Mouse (Mus musculus) gastrocnemius, postnatal 36 days (tissue): ENCODE measurements around the gene Gm14548. TPM values are rescaled to one million over a fixed set of nuclear protein-coding genes. Genes with fewer than 3 reads are reported as not detected.
"Not testable (repeated sequence)": the region's sequence is repeated elsewhere in the genome, so short reads cannot be mapped to it uniquely, and the experiment has no call there.

Source experiments
- DNase-seq, 2 experiments: peaks; one replicate each; pipeline ENCODE4 v3.0.0; 2022
- intact Hi-C: fragments of 180-260 bp; cut with DNase I; formaldehyde crosslinking; loops from one replicate; pipeline ENCODE4 v1.15.1; 2025
- long read RNA-seq, 2 experiments: library from polyadenylated mRNA; stranded (forward); transcript quantifications; one replicate each; pipeline ENCODE4 v2.0.0; 2021
- total RNA-seq, 2 experiments: library from RNA; stranded (reverse); gene quantifications; 2 replicates each; pipeline ENCODE4 v1.2.3; 2021

The Gm14548 gene
- total RNA-seq = under 1 TPM in 1 of 2 experiments, not detected in 1; 0.20 TPM
- long read RNA-seq, experiment 1 = 0 reads
- long read RNA-seq, experiment 2 = 0 reads

DNA sequence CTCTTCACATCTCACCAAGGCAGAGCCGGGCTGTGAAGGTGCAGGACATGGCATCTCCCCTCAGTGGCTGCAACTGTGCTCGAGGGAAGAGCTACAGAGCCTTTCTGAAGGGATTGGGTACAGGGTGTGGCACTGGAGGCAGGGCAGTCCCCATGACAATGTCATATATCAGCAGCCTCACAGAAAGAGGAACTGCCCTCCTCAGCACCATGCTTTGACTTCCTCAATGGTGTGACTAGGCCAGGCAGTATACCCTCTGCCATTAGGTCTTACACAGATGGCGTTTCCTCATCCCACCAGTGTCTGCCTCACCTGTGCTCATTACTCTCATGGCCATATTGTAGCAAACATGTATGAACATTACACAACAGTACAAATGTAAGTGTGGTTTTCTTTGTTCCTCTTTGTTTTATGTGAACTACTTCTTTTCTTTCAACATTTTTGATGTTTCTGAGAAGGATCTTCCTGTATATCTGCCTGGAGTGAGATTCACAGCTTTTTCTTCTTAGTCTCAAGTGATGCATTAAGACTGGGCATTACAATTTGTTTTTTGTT, at the start of gene Gm14548:
TSS of gene Gm14548 (minus strand) at position 85 of the 555 bp plus-strand sequence.
- DNase-seq, intact Hi-C loops: not testable (repeated sequence)

DNA sequence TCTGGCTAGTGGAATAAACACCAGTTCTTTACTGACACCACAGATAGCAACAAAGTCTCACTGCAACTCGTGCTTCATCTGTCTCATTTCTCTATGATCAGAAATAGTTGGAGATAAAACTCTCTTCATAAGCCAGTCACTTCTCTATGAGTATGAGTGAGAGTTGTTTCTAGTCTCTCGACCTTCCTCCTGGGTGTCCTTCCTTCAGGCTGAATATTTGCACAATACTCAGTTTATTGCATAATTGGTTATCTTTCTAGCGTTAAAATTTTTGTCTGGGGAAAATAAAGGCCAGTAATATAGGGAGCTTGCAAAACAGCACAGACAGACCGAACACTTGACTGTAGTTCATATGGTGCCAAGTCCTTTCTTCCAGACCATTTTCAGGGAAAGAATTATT, 48.2 kb upstream of the Gm14548 start:
- intact Hi-C loops = no loop called here
- DNase-seq = no peak

GRCm38 (mm10) chr7:3940915-3941314, 43.0 kb upstream of the Gm14548 start:
- intact Hi-C loops = no loop called here
- DNase-seq = no peak

DNA sequence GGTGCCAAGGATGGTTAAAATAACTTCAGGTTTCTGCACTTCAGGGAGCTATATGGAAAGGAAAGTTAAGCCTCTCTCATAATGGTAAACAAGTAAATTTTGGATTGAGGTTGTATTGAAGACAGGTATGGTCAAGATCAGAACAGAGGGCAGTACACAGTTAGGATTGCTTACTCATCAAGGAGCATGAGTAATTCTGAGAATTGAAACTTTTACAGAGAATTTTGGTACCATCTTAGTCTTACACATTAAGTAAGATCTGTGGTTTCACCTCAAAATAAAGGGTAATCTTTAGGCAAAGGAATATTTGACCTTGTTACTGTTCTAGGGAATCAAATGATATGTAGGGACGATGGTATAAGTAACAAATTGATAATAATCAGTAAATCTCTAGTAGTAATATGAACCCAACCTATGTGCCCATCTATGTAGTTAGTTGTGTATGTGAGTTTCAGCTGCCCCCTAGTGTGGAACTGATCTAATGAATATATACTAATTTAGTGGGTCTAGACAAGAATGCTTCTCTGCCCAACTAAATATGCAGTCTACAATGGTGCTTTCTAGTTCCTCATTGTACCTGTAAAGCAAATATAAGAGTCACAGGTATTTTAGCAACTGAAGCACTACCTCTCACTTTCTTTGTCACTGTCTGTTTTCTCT, 42.1 kb upstream of the Gm14548 start:
- DNase-seq = no peak
- intact Hi-C loops = no loop called here

DNA sequence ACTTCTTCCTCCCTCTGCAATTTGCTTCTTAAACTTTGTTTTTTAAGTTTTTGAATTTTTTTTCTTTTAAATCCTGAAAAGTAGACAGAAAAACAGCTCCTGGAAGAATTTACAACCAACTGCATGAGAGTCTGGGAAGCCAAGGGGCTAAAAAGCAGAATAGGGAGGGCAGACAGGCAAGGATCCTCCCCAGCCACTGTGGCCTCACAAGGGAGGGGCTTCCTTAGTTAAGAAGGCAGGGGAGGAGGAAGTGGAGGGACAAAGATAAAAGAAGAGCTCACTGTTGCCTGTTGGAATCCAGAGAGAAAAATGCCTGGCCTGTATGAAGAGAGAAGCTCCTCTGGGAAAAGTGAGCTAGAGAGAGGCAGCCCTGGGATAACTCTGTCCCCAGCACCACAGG, 37.6 kb upstream of the Gm14548 start:
- DNase-seq, intact Hi-C loops: not testable (repeated sequence)

GRCm38 (mm10) chr7:3915387-3915786, 17.5 kb upstream of the Gm14548 start, which contains the start of gene Lilra6:
Lilra6 (minus strand) TSS chr7:3915503.
- DNase-seq, intact Hi-C loops: not testable (repeated sequence)

- intact Hi-C loops = no loop called here
Observed at GRCm38 (mm10) chr7:3903704-3904103, 5.8 kb upstream of the Gm14548 start.

GRCm38 (mm10) chr7:3875032-3875431, 22.9 kb downstream of the Gm14548 start:
- DNase-seq, intact Hi-C loops: not testable (repeated sequence)

More at GRCm38 (mm10) chr7:3903704-3904103, 5.8 kb upstream of the Gm14548 start:
- no peak for DNase-seq

DNA sequence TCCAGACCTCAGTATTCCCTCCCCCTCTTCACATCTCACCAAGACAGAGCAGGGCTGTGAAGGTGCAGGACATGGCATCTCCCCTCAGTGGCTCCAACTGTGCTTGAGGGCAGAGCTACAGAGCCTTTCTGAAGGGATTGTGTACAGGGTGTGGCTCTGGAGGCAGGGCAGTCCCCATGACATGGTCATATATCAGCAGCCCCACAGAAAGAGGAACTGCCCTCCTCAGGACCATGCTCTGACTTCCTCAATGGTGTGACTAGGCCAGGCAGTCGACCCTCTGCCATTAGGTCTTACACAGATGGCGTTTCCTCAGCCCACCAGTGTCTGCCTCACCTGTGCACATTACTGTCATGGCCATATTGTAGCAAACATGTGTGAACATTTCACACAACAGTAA, 53.0 kb downstream of the Gm14548 start, which contains the start of gene Pira2:
TSS of gene Pira2 (minus strand) at position 101 of the 400 bp plus-strand sequence.
- DNase-seq, intact Hi-C loops: not testable (repeated sequence)

GRCm38 (mm10) chr7:3837854-3838253, 60.1 kb downstream of the Gm14548 start:
- intact Hi-C loops, DNase-seq: not testable (repeated sequence)

Other genes starting within 250 kb of the Gm14548 start
- gene Leng1, start 232.3 kb downstream of the Gm14548 start, total RNA-seq = 1 to 10 TPM; 3.3 to 6.1 TPM
- gene Tmc4, start 220.6 kb downstream of the Gm14548 start, total RNA-seq = under 1 TPM; 0.43 to 0.94 TPM
- 10 to 100 TPM; 26.6 to 27.9 TPM for gene Tsen34, start 205.3 kb downstream of the Gm14548 start, total RNA-seq
- gene Mboat7, start 204.6 kb downstream of the Gm14548 start, total RNA-seq = 10 to 100 TPM in 1 of 2 experiments, 1 to 10 TPM in 1; 8.4 to 10.2 TPM
- 100 to 1,000 TPM; 353 to 420 TPM for gene Rps9, start 194.1 kb downstream of the Gm14548 start, total RNA-seq
- under 1 TPM; 0.61 to 0.89 TPM for gene Pirb, start 177.7 kb downstream of the Gm14548 start, total RNA-seq
- under 1 TPM; 0.15 to 0.20 TPM for gene Gm15448, start 72.4 kb downstream of the Gm14548 start, total RNA-seq
- gene Pira2, start 53.1 kb downstream of the Gm14548 start, total RNA-seq = under 1 TPM in 1 of 2 experiments, not detected in 1; 0.37 TPM
- not detected for gene Lilra6, start 17.4 kb upstream of the Gm14548 start, total RNA-seq
- gene Lair1, start 165.1 kb upstream of the Gm14548 start, total RNA-seq = under 1 TPM; 0.08 to 0.54 TPM
- gene Ttyh1, start 221.3 kb upstream of the Gm14548 start, total RNA-seq = 1 to 10 TPM; 1.7 to 1.8 TPM
- gene Leng8, start 238.9 kb upstream of the Gm14548 start, total RNA-seq = 10 to 100 TPM; 32.8 to 43.8 TPM